Mouse (Mus musculus) olfactory bulb, adult 2 months (tissue): ENCODE measurements around the gene Slc15a2.

Source experiments
- CTCF ChIP-seq: fragments of 200-500 bp; IDR thresholded peaks from 2 replicates; pipeline ENCODE4 v1.5.1; 2012; ENCODE audit warnings: low read depth, mild to moderate bottlenecking, low read length, moderate library complexity; ENCODE audit not compliant: insufficient read depth
- POLR2A ChIP-seq: fragments of 200-500 bp; IDR thresholded peaks from 2 replicates; pipeline ENCODE4 v1.6.1; 2012; ENCODE audit warnings: mild to moderate bottlenecking, low read depth, low read length, moderate library complexity; ENCODE audit not compliant: insufficient read depth

DNA sequence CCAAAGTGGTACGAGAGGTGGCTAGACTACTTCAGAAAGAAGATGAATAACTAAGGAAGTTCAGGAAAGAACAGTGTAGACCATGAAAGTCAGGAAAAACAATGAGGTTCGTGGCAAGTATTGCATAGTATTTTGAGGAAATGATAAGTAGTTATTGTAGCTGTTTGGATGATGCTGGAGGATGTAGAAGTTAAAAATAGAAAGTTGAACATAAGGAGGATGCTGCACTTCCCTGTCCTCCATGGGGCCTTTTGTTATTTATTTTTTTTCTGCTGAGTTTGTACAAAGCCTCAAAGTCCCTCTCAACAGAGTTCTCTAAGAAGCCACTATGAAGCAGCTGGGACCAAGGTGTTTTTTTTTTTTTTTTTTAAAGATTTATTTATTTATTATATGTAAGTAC is 37.0 kb downstream of the Slc15a2 start:
- TF ChIP-seq CTCF (no peak), POLR2A (no peak)
